18 mouse cellular contexts compared by ENCODE assay signal in the genomic region with DNA sequence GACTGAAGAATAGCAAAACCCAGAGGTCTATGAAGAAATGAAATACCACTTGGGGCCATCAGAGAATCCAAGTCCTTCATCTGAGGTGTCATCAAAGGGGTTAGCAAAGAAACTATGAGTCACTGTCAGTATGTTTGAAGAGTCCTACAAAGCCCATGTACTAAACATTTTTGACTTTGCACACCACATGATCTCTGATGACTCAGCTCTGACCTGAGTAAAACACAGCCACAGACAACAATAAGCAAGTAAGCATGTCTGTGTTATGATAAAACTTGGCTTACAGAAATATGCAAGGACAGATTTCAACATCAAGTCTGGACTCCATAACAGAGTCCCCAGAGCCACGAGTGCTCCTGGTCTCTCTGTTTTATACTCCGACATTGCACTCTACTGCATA. TPM values are rescaled to one million over a fixed set of nuclear protein-coding genes. Genes with fewer than 3 reads are reported as not detected.
DNase-seq lines count a peak whose midpoint lies in the region; TF ChIP-seq lines count a peak whose summit lies in the region.
"Had no signal": no experiment of that assay in that cellular context is flagged by ENCODE, and none has a peak within 500 bp of the region (broad histone marks: within the 10 kb centered on the region; RNA-seq: fewer than 3 reads in every experiment).

No protein-coding gene starts in this region.

- peak overlapping the region; percentile 56 for H3K27ac ChIP-seq in bone marrow macrophage, adult 2 months (ENCODE audit: insufficient read depth, low read depth, low read length)
- H3K27ac ChIP-seq in macrophage: peak overlapping the region; percentile 42
- no peak overlapping the region for H3K27ac ChIP-seq in embryonic facial prominence, embryonic 10.5 days (replicated peaks)
- H3K27ac ChIP-seq: embryonic facial prominence, embryonic 15.5 days; heart, embryonic 13.5 days; liver, embryonic 14.5 days had no signal

- H3K36me3 ChIP-seq in macrophage (ENCODE audit: inconsistent target): peaks cover 81% of the 10 kb centered on the region
- peaks cover 95% of the 10 kb centered on the region for H3K36me3 ChIP-seq in embryonic facial prominence, embryonic 10.5 days (replicated peaks)

- peaks cover 22% of the 10 kb centered on the region for H3K4me1 ChIP-seq in bone marrow macrophage, adult 2 months (ENCODE audit: control insufficient read depth, insufficient read depth, low read length)
- H3K4me1 ChIP-seq in embryonic facial prominence, embryonic 10.5 days: no peaks in the 10 kb centered on the region
- H3K4me1 ChIP-seq: embryonic facial prominence, embryonic 15.5 days; heart, embryonic 13.5 days had no signal

- TF ChIP-seq POLR2A in bone marrow macrophage, adult 2 months (IDR thresholded peaks at IDR 0.05; ENCODE audit: borderline replicate concordance, low read depth, low read length): no peak

- intact Hi-C loops in gastrocnemius, postnatal 14 days (cut with DNase I; ENCODE audit: low total_unique reads): no loop called here

- H3K27me3 ChIP-seq in embryonic facial prominence, embryonic 10.5 days (replicated peaks; ENCODE audit: low read depth, poor library complexity, severe bottlenecking): no peaks in the 10 kb centered on the region
- H3K27me3 ChIP-seq: embryonic facial prominence, embryonic 15.5 days; heart, embryonic 13.5 days had no signal

- no peak for TF ChIP-seq CTCF in bone marrow macrophage, adult 2 months (IDR thresholded peaks at IDR 0.05; ENCODE audit: low read depth, low read length)

- DNase-seq in adrenal gland, postnatal 10 days: peak; percentile 11
- no peak for DNase-seq in adrenal gland, adult 8-10 months
- DNase-seq in 3T3-L1 (ENCODE audit: low read depth, low spot score): peak; percentile 92
- no peak for DNase-seq in urinary bladder, postnatal 14 days (ENCODE audit: low spot score)
- DNase-seq in gastrocnemius, postnatal 14 days: no peak
- no peak for DNase-seq in embryonic facial prominence, embryonic 10.5 days (ENCODE audit: low spot score)
- DNase-seq: cerebellum, adult 9-10 months; heart, postnatal 4 days; layer of hippocampus, postnatal 36 days; lung, postnatal 36 days; midbrain, embryonic 14.5 days; thymus, adult 2 months had no signal

- no peaks in the 10 kb centered on the region for H3K9me3 ChIP-seq in embryonic facial prominence, embryonic 10.5 days
- H3K9me3 ChIP-seq: embryonic facial prominence, embryonic 15.5 days; heart, embryonic 13.5 days had no signal

- H3K4me3 ChIP-seq in bone marrow macrophage, adult 2 months (ENCODE audit: insufficient read depth, low read length): no peak overlapping the region
- H3K4me3 ChIP-seq in macrophage (ENCODE audit: inconsistent target): no peak overlapping the region
- H3K4me3 ChIP-seq in embryonic facial prominence, embryonic 10.5 days: no peak overlapping the region
- H3K4me3 ChIP-seq: embryonic facial prominence, embryonic 15.5 days; heart, embryonic 13.5 days had no signal

- WGBS in macrophage (ENCODE audit: missing documents): 90% methylated on average over 2 of the region's 2 CpGs
- 95% methylated on average over 2 of the region's 2 CpGs for WGBS in embryonic facial prominence, embryonic 10.5 days

- peaks cover 56% of the 10 kb centered on the region; the same call in 1 of the 2 replicates for H3K79me2 ChIP-seq in macrophage (ENCODE audit: inconsistent target)

RNA-seq across cellular contexts. Expression of gene Tmem87b, which starts 15.1 kb away (rescaled TPM):
- total RNA-seq in adrenal gland, postnatal 10 days (2021): 10 to 100 TPM; 33.2 to 37.1 TPM
- 10 to 100 TPM; 40.4 to 47.4 (median 44.1) TPM for total RNA-seq in adrenal gland, adult 8-10 months (2022)
- polyA plus RNA-seq in bone marrow macrophage, adult 2 months (2012; ENCODE audit: insufficient read depth, insufficient read length, missing spikeins): 57.6 and 61.0 TPM in 2 replicates
- 100 to 1,000 TPM; 222 to 824 (median 423) TPM for total RNA-seq in macrophage (2018; cell fraction: chromatin; rRNA removed)
- total RNA-seq in macrophage (2018; cell fraction: cytosol; rRNA removed): 10 to 100 TPM; 15.6 to 61.3 (median 38.6) TPM
- 100 to 1,000 TPM; 117 to 458 (median 228) TPM for total RNA-seq in macrophage (2018; cell fraction: nucleus; rRNA removed)
- polyA plus RNA-seq in macrophage (2018): 32.3 to 57.1 TPM (median 34.6 TPM) in 3 replicates
- total RNA-seq in gastrocnemius, postnatal 14 days (2021): 10 to 100 TPM; 13.0 to 13.3 TPM
- 29.7 TPM in 2 replicates for polyA plus RNA-seq in embryonic facial prominence, embryonic 10.5 days (2016; fragmentation: Nextera tagmentation; extraction: Ambion mirVana)

RNA-seq across cellular contexts. Expression of gene Fbln7, which starts 29.7 kb away (rescaled TPM):
- total RNA-seq in adrenal gland, postnatal 10 days (2021): 1 to 10 TPM; 3.8 TPM
- 1 to 10 TPM; 6.1 to 8.3 (median 7.1) TPM for total RNA-seq in adrenal gland, adult 8-10 months (2022)
- not detected in 2 replicates for polyA plus RNA-seq in bone marrow macrophage, adult 2 months (2012; ENCODE audit: insufficient read depth, insufficient read length, missing spikeins)
- under 1 TPM in 1 of 26 experiments, not detected in 25; 0.63 TPM for total RNA-seq in macrophage (2018; cell fraction: chromatin; rRNA removed)
- total RNA-seq in macrophage (2018; cell fraction: cytosol; rRNA removed): under 1 TPM in 1 of 26 experiments, not detected in 25; 0.06 TPM
- total RNA-seq in macrophage (2018; cell fraction: nucleus; rRNA removed): under 1 TPM in 1 of 26 experiments, not detected in 25; 0.24 TPM
- polyA plus RNA-seq in macrophage (2018): not detected in 3 replicates
- 10 to 100 TPM; 10.3 to 10.5 TPM for total RNA-seq in gastrocnemius, postnatal 14 days (2021)
- 1.8 and 2.1 TPM in 2 replicates for polyA plus RNA-seq in embryonic facial prominence, embryonic 10.5 days (2016; fragmentation: Nextera tagmentation; extraction: Ambion mirVana)
- total RNA-seq: granulocyte monocyte progenitor cell, adult 5-6 weeks had no signal

Comparison
In these comparisons a context has a peak if more than half of its experiments do, and no peak if none do; other contexts are left out.
1. DNase-seq: peak in adrenal gland, postnatal 10 days (single experiment) and 3T3-L1 (single experiment); none in adrenal gland, adult 8-10 months (single experiment), urinary bladder, postnatal 14 days (single experiment), gastrocnemius, postnatal 14 days (single experiment) and embryonic facial prominence, embryonic 10.5 days (single experiment).